Mouse (Mus musculus): Measurements from ENCODE around the gene Pacsin2. TPM values are rescaled to one million over a fixed set of nuclear protein-coding genes. Genes with fewer than 3 reads are reported as not detected.
"Not testable (repeated sequence)": the region's sequence is repeated elsewhere in the genome, so short reads cannot be mapped to it uniquely, and the experiment has no call there.

The Pacsin2 gene
- polyA plus RNA-seq (2014; fragmentation: Nextera tagmentation; extraction: Ambion mirVana), result 14.5 and 17.7 TPM in 2 replicates

GRCm38 (mm10) chr15:83464083-83464904 lies at the start of gene Pacsin2:
Pacsin2 (minus strand) TSS chr15:83464606.
- no peaks in the 10 kb centered on the region for H3K36me3 ChIP-seq (ENCODE audit: control insufficient read depth, insufficient read depth, low read length)
- peak; percentile 98 for DNase-seq
- H3K4me2 ChIP-seq (ENCODE audit: low read length), result peak within 1 kb of the TSS; percentile 89
- H3K27ac ChIP-seq (replicated peaks; ENCODE audit: low read depth, low read length), result no peak within 1 kb of the TSS
- WGBS, result under 1% methylated on average over 88 of the region's 88 CpGs
- H3K4me1 ChIP-seq (ENCODE audit: control insufficient read depth, insufficient read depth, low read length), result peaks cover 9% of the 10 kb centered on the region
- ATAC-seq (ENCODE audit: low FRiP score, low TSS enrichment), result peak; percentile 99
- no peaks in the 10 kb centered on the region for H3K9me3 ChIP-seq (ENCODE audit: control insufficient read depth, low read length)
- peak within 1 kb of the TSS; percentile 68 for H3K4me3 ChIP-seq (replicated peaks; ENCODE audit: low read depth, low read length)
- H3K27me3 ChIP-seq (ENCODE audit: control insufficient read depth, insufficient read depth, low read length), result peaks cover 6% of the 10 kb centered on the region; the same call in 1 of the 2 replicates
- peak within 1 kb of the TSS; percentile 62 for H3K9ac ChIP-seq (replicated peaks; ENCODE audit: low read length)

GRCm38 (mm10) chr15:83512489-83513281 lies 48.3 kb upstream of the Pacsin2 start:
- Histone ChIP-seq H3K27me3 (ENCODE audit: control insufficient read depth, insufficient read depth, low read length) (no peaks in the 10 kb centered on the region), H3K4me1 (ENCODE audit: control insufficient read depth, insufficient read depth, low read length) (peaks cover 18% of the 10 kb centered on the region), H3K4me3 (replicated peaks; ENCODE audit: low read depth, low read length) (no peak overlapping the region), H3K9me3 (ENCODE audit: control insufficient read depth, low read length) (no peaks in the 10 kb centered on the region), H3K36me3 (ENCODE audit: control insufficient read depth, insufficient read depth, low read length) (no peaks in the 10 kb centered on the region), H3K27ac (replicated peaks; ENCODE audit: low read depth, low read length) (no peak overlapping the region), H3K4me2 (ENCODE audit: low read length) (no peak overlapping the region), H3K9ac (replicated peaks; ENCODE audit: low read length) (no peak overlapping the region)
- WGBS, result 74% methylated on average over 13 of the region's 13 CpGs
- ATAC-seq (ENCODE audit: low FRiP score, low TSS enrichment) (no peak), DNase-seq (no peak)

DNA sequence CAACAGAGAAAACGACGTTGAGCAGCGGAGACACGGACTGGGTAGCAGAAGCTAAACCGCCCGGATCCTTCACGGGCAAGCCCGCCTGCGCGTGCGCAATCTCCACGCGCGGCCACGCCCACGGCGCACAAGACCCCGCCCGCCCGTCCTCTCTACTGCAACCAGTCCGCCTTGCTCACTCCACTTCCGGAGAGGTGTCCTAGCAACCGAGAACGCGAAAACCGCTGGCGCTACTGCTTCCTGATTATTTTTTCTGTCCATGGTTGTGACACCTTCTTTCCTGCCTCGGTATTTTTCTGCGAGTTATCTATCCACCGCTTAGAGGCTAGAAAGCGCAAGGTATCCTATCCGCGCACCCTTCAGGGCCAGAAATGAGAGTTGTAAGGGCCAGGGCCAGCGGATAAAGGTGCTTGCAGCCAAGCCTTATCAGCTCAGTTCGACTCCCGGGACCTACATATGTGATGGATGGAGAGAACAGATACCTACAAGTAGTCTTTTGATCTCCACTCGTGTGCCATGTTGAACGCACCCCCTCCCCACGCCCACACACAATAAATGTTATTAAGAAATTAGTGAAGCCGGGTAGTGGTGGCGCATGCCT lies 46.5 kb upstream of the Pacsin2 start, which contains the start of gene Ttll1:
Gene Ttll1, minus strand, starts transcription at position 89 of the 601 bp plus-strand sequence.
- peak; percentile 99 for DNase-seq
- 13% methylated on average over 41 of the region's 41 CpGs for WGBS
- peak; percentile 94 for ATAC-seq (ENCODE audit: low FRiP score, low TSS enrichment)
- Histone ChIP-seq H3K4me1 (ENCODE audit: control insufficient read depth, insufficient read depth, low read length) (peaks cover 20% of the 10 kb centered on the region), H3K9ac (replicated peaks; ENCODE audit: low read length) (peak within 1 kb of the TSS; percentile 73), H3K4me2 (ENCODE audit: low read length) (peak within 1 kb of the TSS; percentile 62), H3K9me3 (ENCODE audit: control insufficient read depth, low read length) (no peaks in the 10 kb centered on the region), H3K27me3 (ENCODE audit: control insufficient read depth, insufficient read depth, low read length) (no peaks in the 10 kb centered on the region), H3K4me3 (replicated peaks; ENCODE audit: low read depth, low read length) (peak within 1 kb of the TSS; percentile 63), H3K36me3 (ENCODE audit: control insufficient read depth, insufficient read depth, low read length) (no peaks in the 10 kb centered on the region), H3K27ac (replicated peaks; ENCODE audit: low read depth, low read length) (peak within 1 kb of the TSS; percentile 92)

DNA sequence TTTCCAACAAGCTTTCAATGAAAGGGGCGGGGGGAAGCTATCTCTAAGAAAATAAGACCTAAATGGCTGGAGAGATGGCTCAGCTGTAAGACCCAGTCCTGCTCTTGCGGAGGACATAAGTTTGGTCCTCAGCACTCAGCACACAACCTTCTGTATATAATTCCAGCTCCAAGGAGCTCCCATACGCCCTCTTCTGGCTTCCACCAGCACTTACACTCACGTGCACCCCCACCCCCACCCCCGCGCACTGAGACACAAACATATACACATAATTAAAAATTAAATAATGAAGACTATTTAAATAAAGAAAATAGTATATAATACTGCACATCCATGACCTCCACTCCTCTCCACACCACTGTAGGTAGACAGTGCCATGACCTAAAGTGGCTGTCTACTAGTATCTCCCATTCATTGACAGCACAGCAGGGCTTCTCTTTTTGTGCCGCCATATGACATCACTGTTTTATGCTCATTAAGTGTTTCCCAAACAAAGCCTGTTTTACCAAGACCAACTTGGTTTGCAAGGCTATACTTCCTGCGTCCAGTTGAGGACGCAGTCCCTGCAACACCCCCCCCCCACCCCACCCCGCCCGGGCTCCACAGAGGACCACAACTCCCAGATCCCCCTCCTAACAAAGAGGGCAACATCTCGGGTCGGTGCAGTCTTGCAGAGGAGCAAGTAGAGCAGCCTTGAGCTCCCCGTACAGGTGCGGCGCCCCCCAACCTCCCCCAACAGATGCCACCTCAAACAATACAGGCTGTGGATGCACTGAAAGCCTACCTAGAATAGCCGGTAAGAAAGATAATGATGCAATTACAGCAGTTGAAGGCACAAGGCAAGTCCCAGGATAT lies 45.8 kb upstream of the Pacsin2 start:
- WGBS, result 24% methylated on average over 17 of the region's 17 CpGs
- peak; percentile 81 for ATAC-seq (ENCODE audit: low FRiP score, low TSS enrichment)

GRCm38 (mm10) chr15:83501483-83501882 lies 37.1 kb upstream of the Pacsin2 start:
- not testable (repeated sequence) for H3K27ac ChIP-seq (replicated peaks; ENCODE audit: low read depth, low read length); H3K9me3 ChIP-seq (ENCODE audit: control insufficient read depth, low read length); ATAC-seq (ENCODE audit: low FRiP score, low TSS enrichment); H3K4me2 ChIP-seq (ENCODE audit: low read length); DNase-seq; H3K4me3 ChIP-seq (replicated peaks; ENCODE audit: low read depth, low read length); H3K27me3 ChIP-seq (ENCODE audit: control insufficient read depth, insufficient read depth, low read length); H3K4me1 ChIP-seq (ENCODE audit: control insufficient read depth, insufficient read depth, low read length); H3K9ac ChIP-seq (replicated peaks; ENCODE audit: low read length)
- peaks cover 81% of the 10 kb centered on the region for H3K36me3 ChIP-seq (ENCODE audit: control insufficient read depth, insufficient read depth, low read length)
- 83% methylated on average over 6 of the region's 6 CpGs for WGBS

More for the DNA sequence above, 45.8 kb upstream of the Pacsin2 start:
- Histone ChIP-seq H3K9me3 (ENCODE audit: control insufficient read depth, low read length) (no peaks in the 10 kb centered on the region), H3K4me3 (replicated peaks; ENCODE audit: low read depth, low read length) (peak overlapping the region; percentile 63), H3K4me1 (ENCODE audit: control insufficient read depth, insufficient read depth, low read length) (peaks cover 20% of the 10 kb centered on the region), H3K4me2 (ENCODE audit: low read length) (peak overlapping the region; percentile 62), H3K27me3 (ENCODE audit: control insufficient read depth, insufficient read depth, low read length) (no peaks in the 10 kb centered on the region), H3K27ac (replicated peaks; ENCODE audit: low read depth, low read length) (peak overlapping the region; percentile 92), H3K36me3 (ENCODE audit: control insufficient read depth, insufficient read depth, low read length) (0 out of 2 replicates have a peak, but pooled peaks cover 3% of the 10 kb centered on the region), H3K9ac (replicated peaks; ENCODE audit: low read length) (peak overlapping the region; percentile 73)
- DNase-seq, result no peak

GRCm38 (mm10) chr15:83500352-83500751 lies 35.9 kb upstream of the Pacsin2 start:
- DNase-seq (no peak), ATAC-seq (ENCODE audit: low FRiP score, low TSS enrichment) (no peak)
- WGBS, result 61% methylated on average over 3 of the region's 3 CpGs

DNA sequence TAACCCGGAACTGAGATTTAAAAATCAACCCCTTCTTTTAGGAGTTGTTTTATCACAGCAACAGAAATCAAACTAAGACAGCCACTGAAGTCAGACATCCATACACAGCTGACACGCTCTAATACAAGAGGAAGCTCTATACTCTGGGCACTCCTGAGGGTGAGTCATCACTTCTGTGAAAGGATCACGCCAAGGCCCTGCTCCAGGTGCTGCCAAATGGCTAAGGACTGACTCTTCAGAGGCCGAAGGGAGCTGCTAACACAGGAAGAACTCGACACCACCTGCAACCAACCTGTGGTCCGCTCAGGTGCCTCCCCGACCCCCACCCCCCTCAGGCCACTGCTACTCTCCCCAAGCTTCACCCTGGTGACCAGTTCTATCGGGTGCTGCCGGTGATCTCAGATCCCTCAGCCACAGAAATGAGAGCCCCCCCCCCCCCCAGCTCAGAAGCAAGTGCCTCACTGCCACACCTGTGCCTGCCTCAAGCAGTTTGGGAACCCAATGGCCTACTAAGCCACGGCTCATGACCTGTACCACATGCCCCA lies 34.9 kb upstream of the Pacsin2 start:
- Histone ChIP-seq H3K4me1 (ENCODE audit: control insufficient read depth, insufficient read depth, low read length) (no peaks in the 10 kb centered on the region), H3K36me3 (ENCODE audit: control insufficient read depth, insufficient read depth, low read length) (peaks cover 93% of the 10 kb centered on the region), H3K9me3 (ENCODE audit: control insufficient read depth, low read length) (no peaks in the 10 kb centered on the region), H3K4me3 (replicated peaks; ENCODE audit: low read depth, low read length) (no peak overlapping the region), H3K4me2 (ENCODE audit: low read length) (no peak overlapping the region), H3K27ac (replicated peaks; ENCODE audit: low read depth, low read length) (no peak overlapping the region), H3K27me3 (ENCODE audit: control insufficient read depth, insufficient read depth, low read length) (no peaks in the 10 kb centered on the region), H3K9ac (replicated peaks; ENCODE audit: low read length) (no peak overlapping the region)
- DNase-seq (no peak), ATAC-seq (ENCODE audit: low FRiP score, low TSS enrichment) (no peak)
- 94% methylated on average over 10 of the region's 10 CpGs for WGBS

More at GRCm38 (mm10) chr15:83500352-83500751, 35.9 kb upstream of the Pacsin2 start:
- Histone ChIP-seq H3K4me1 (ENCODE audit: control insufficient read depth, insufficient read depth, low read length) (no peaks in the 10 kb centered on the region), H3K9me3 (ENCODE audit: control insufficient read depth, low read length) (no peaks in the 10 kb centered on the region), H3K4me3 (replicated peaks; ENCODE audit: low read depth, low read length) (no peak overlapping the region), H3K36me3 (ENCODE audit: control insufficient read depth, insufficient read depth, low read length) (peaks cover 89% of the 10 kb centered on the region), H3K4me2 (ENCODE audit: low read length) (no peak overlapping the region), H3K27ac (replicated peaks; ENCODE audit: low read depth, low read length) (no peak overlapping the region), H3K27me3 (ENCODE audit: control insufficient read depth, insufficient read depth, low read length) (no peaks in the 10 kb centered on the region), H3K9ac (replicated peaks; ENCODE audit: low read length) (no peak overlapping the region)
